Mouse (Mus musculus) liver, embryonic 14.5 days (tissue): Measurements from ENCODE around the gene Abcf2.

Experiments
- CTCF ChIP-seq: IDR thresholded peaks from 2 replicates; pipeline ENCODE4 v1.5.1; 2016; ENCODE audit warnings: antibody characterized with exemption, low read depth, control low read depth
- EP300 ChIP-seq: IDR thresholded peaks from 2 replicates; pipeline ENCODE4 v1.6.1; 2016; ENCODE audit warnings: antibody characterized with exemption, low read depth

DNA sequence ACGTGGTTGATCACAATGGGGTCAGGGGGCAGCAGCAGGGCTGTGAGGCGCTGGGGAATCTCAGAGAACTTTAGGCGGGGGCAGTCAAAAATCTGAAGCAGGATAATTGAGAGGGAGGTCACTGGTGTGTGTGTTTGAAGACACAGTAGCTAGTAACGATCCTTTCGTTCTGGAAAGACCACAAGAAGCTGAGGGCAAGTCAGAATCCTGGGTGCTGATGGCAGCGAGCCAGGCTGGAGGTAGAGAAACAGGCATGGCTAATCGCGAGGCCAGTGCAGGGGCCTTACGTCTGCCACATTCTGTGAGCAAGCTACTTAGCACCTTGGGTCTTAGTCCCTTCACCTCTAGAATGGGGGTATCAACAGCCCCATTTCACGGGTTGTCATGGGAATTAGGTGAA is 16.7 kb upstream of the Abcf2 start:
- no peak for TF ChIP-seq CTCF
- TF ChIP-seq EP300 = no peak
